Mouse (Mus musculus) kidney, postnatal 0 days (tissue): ENCODE data around the gene Lrrfip1. TPM values are rescaled to one million over a fixed set of nuclear protein-coding genes. Genes with fewer than 3 reads are reported as not detected.
A peak's percentile ranks its signal among the peaks of the same experiment; 100 is the strongest.

Source experiments
- ATAC-seq: fragments of 200-750 bp; cut with Nextera tagmentation; replicated peaks from 2 replicates; pipeline ENCODE4 v1.8.0; 2017; ENCODE audit warnings: low read depth, moderate number of reproducible peaks, moderate TSS enrichment, moderate library complexity; ENCODE audit not compliant: low FRiP score
- DNase-seq: peaks from one replicate; pipeline ENCODE4 v3.0.0-alpha.2; 2016; ENCODE audit warnings: low spot score
- H3K27ac ChIP-seq: fragments of 300-500 bp; sonication (generic); 2 replicates; pipeline ENCODE4 v1.5.1; 2014; ENCODE audit warnings: mild to moderate bottlenecking
- H3K27me3 ChIP-seq: fragments of 300-500 bp; sonication (generic); 2 replicates; pipeline ENCODE4 v1.6.1; 2014; ENCODE audit warnings: low read length, mixed read lengths; ENCODE audit not compliant: insufficient read depth
- H3K36me3 ChIP-seq: fragments of 300-500 bp; sonication (generic); 2 replicates; pipeline ENCODE4 v1.6.1; 2014; ENCODE audit warnings: low read length, mixed read lengths; ENCODE audit not compliant: insufficient read depth
- H3K4me1 ChIP-seq: fragments of 300-500 bp; sonication (generic); replicated peaks from 2 replicates; pipeline ENCODE4 v1.6.1; 2014; ENCODE audit warnings: antibody characterized with exemption, low read length, mixed read lengths; ENCODE audit not compliant: insufficient read depth
- H3K4me2 ChIP-seq: fragments of 300-500 bp; sonication (generic); 2 replicates; pipeline ENCODE4 v1.6.1; 2014; ENCODE audit warnings: mild to moderate bottlenecking, low read length, moderate library complexity, mixed read lengths
- H3K4me3 ChIP-seq: fragments of 300-500 bp; sonication (generic); replicated peaks from 2 replicates; pipeline ENCODE4 v1.5.1; 2014; ENCODE audit warnings: low read depth, low read length
- H3K9ac ChIP-seq: fragments of 300-500 bp; sonication (generic); 2 replicates; pipeline ENCODE4 v1.6.1; 2014; ENCODE audit warnings: low read depth, low read length
- H3K9me3 ChIP-seq: fragments of 300-500 bp; sonication (generic); replicated peaks from 2 replicates; pipeline ENCODE4 v1.6.1; 2016; ENCODE audit warnings: low read length, inconsistent platforms, mixed read lengths
- CTCF ChIP-seq: IDR thresholded peaks from 2 replicates; pipeline ENCODE4 v1.5.1; 2016; ENCODE audit warnings: antibody characterized with exemption, low read depth, mild to moderate bottlenecking, moderate library complexity
- WGBS: fragments of 180-500 bp; shearing (Covaris S2); extraction: QIAGEN DNeasy Blood & Tissue Kit; methylation state at CpG from one replicate; pipeline ENCODE4 v1.1.7; 2014; 5-methylcytosine and 5-hydroxymethylcytosine counted together
- polyA plus RNA-seq: library from polyadenylated mRNA; unstranded; fragments of >200 nt; fragmentation: Nextera tagmentation; extraction: Ambion mirVana; gene quantifications from 2 replicates; pipeline ENCODE4 v1.2.1, GENCODE M21; 2015

Gene Lrrfip1
- polyA plus RNA-seq, 1 experiment from 2014 or later: 46.3 TPM

GRCm38 (mm10) chr1:91037213-91037612 lies 38.7 kb downstream of the Lrrfip1 start:
- Histone ChIP-seq H3K27me3 (no peaks in the 10 kb centered on the region), H3K9ac (no peak overlapping the region), H3K36me3 (no peaks in the 10 kb centered on the region), H3K4me3 (no peak overlapping the region), H3K9me3 (no peaks in the 10 kb centered on the region), H3K4me2 (no peak overlapping the region), H3K27ac (no peak overlapping the region), H3K4me1 (peaks cover 10% of the 10 kb centered on the region)
- 83% methylated on average over 4 of the region's 4 CpGs for WGBS
- DNase-seq (no peak), ATAC-seq (no peak)
- no peak for TF ChIP-seq CTCF

GRCm38 (mm10) chr1:91038010-91038409 lies 39.5 kb downstream of the Lrrfip1 start:
- 74% methylated on average over 6 of the region's 6 CpGs for WGBS
- no peaks in the 10 kb centered on the region for H3K9me3 ChIP-seq
- H3K4me2 ChIP-seq: no peak overlapping the region
- H3K4me1 ChIP-seq: peaks cover 10% of the 10 kb centered on the region
- no peak overlapping the region for H3K27ac ChIP-seq
- TF ChIP-seq CTCF: peak; percentile 59
- peak; percentile 57; the same call in 1 of the 2 replicates for ATAC-seq
- H3K27me3 ChIP-seq: no peaks in the 10 kb centered on the region
- H3K4me3 ChIP-seq: no peak overlapping the region
- no peaks in the 10 kb centered on the region for H3K36me3 ChIP-seq
- no peak overlapping the region for H3K9ac ChIP-seq
- DNase-seq: no peak

GRCm38 (mm10) chr1:91038531-91038930 lies 40.0 kb downstream of the Lrrfip1 start:
- no peaks in the 10 kb centered on the region for H3K9me3 ChIP-seq
- no peak for ATAC-seq
- H3K27ac ChIP-seq: 0 out of 2 replicates have a peak overlapping the region, but pooled peaks have one; percentile 25
- no peaks in the 10 kb centered on the region for H3K27me3 ChIP-seq
- no peak for DNase-seq
- TF ChIP-seq CTCF: no peak
- no peak overlapping the region for H3K9ac ChIP-seq
- H3K4me2 ChIP-seq: no peak overlapping the region
- peaks cover 10% of the 10 kb centered on the region for H3K4me1 ChIP-seq
- 30% methylated on average over 6 of the region's 6 CpGs for WGBS
- no peaks in the 10 kb centered on the region for H3K36me3 ChIP-seq
- H3K4me3 ChIP-seq: no peak overlapping the region

GRCm38 (mm10) chr1:91041605-91042004 lies 43.1 kb downstream of the Lrrfip1 start:
- H3K9me3 ChIP-seq: no peaks in the 10 kb centered on the region
- no peak overlapping the region for H3K4me3 ChIP-seq
- H3K27me3 ChIP-seq: no peaks in the 10 kb centered on the region
- H3K4me2 ChIP-seq: no peak overlapping the region
- TF ChIP-seq CTCF: no peak
- H3K36me3 ChIP-seq: no peaks in the 10 kb centered on the region
- WGBS: 65% methylated on average over 5 of the region's 5 CpGs
- DNase-seq (no peak), ATAC-seq (no peak; the same call in 1 of the 2 replicates)
- H3K27ac ChIP-seq: peak overlapping the region; percentile 48
- no peak overlapping the region for H3K9ac ChIP-seq
- peaks cover 10% of the 10 kb centered on the region for H3K4me1 ChIP-seq

- Histone ChIP-seq H3K9ac (no peak overlapping the region), H3K4me2 (no peak overlapping the region)
- ATAC-seq: no peak
Measured at GRCm38 (mm10) chr1:91043191-91043590, 44.7 kb downstream of the Lrrfip1 start.

GRCm38 (mm10) chr1:91044176-91044575 lies 45.6 kb downstream of the Lrrfip1 start:
- Histone ChIP-seq H3K4me1 (peaks cover 6% of the 10 kb centered on the region), H3K27ac (no peak overlapping the region), H3K9me3 (no peaks in the 10 kb centered on the region), H3K36me3 (no peaks in the 10 kb centered on the region), H3K27me3 (no peaks in the 10 kb centered on the region), H3K4me2 (no peak overlapping the region), H3K4me3 (no peak overlapping the region), H3K9ac (no peak overlapping the region)
- no peak for TF ChIP-seq CTCF
- ATAC-seq (no peak), DNase-seq (no peak)
- 75% methylated on average over 10 of the region's 10 CpGs for WGBS

More at GRCm38 (mm10) chr1:91043191-91043590, 44.7 kb downstream of the Lrrfip1 start:
- Histone ChIP-seq H3K27ac (no peak overlapping the region), H3K9me3 (no peaks in the 10 kb centered on the region), H3K4me3 (no peak overlapping the region), H3K36me3 (no peaks in the 10 kb centered on the region), H3K27me3 (no peaks in the 10 kb centered on the region), H3K4me1 (peaks cover 10% of the 10 kb centered on the region)
- WGBS: 64% methylated on average over 5 of the region's 5 CpGs
- no peak for TF ChIP-seq CTCF
- no peak for DNase-seq

- no peaks in the 10 kb centered on the region for H3K36me3 ChIP-seq
- no peak overlapping the region for H3K4me3 ChIP-seq
- H3K27ac ChIP-seq: no peak overlapping the region
- H3K4me1 ChIP-seq: peaks cover 3% of the 10 kb centered on the region
- no peaks in the 10 kb centered on the region for H3K27me3 ChIP-seq
- H3K9me3 ChIP-seq: no peaks in the 10 kb centered on the region
- WGBS: 70% methylated on average over 3 of the region's 3 CpGs
- no peak for DNase-seq
- TF ChIP-seq CTCF: no peak
- no peak for ATAC-seq
- H3K9ac ChIP-seq: no peak overlapping the region
- no peak overlapping the region for H3K4me2 ChIP-seq
Measured at GRCm38 (mm10) chr1:91044648-91045047, 46.1 kb downstream of the Lrrfip1 start.
